Mouse (Mus musculus) liver, embryonic 14.5 days (tissue): Measurements from ENCODE around the gene Lmbrd2. TPM values are rescaled to one million over a fixed set of nuclear protein-coding genes. Genes with fewer than 3 reads are reported as not detected.

Experiments
- ATAC-seq: fragments of 200-750 bp; cut with Nextera tagmentation; 2 replicates; pipeline ENCODE4 v1.8.0; 2017; ENCODE audit warnings: moderate number of reproducible peaks, mild to moderate bottlenecking, moderate library complexity; ENCODE audit not compliant: insufficient read depth
- DNase-seq, 3 experiments: peaks; one replicate each; pipeline ENCODE4 v3.0.0-alpha.2; 2012 to 2013; ENCODE audit warnings: low read depth in 3 of 3, low spot score in 3 of 3
- H3K27ac ChIP-seq: fragments of 300-500 bp; sonication (generic); 2 replicates; pipeline ENCODE4 v1.5.1; 2014; ENCODE audit warnings: moderate library complexity, mild to moderate bottlenecking, control low read depth, inconsistent platforms
- H3K27me3 ChIP-seq: fragments of 300-500 bp; sonication (generic); 2 replicates; pipeline ENCODE4 v1.6.1; 2014; ENCODE audit warnings: mild to moderate bottlenecking, low read length, moderate library complexity; ENCODE audit not compliant: control insufficient read depth, insufficient read depth
- H3K36me3 ChIP-seq: fragments of 300-500 bp; sonication (generic); replicated peaks from 2 replicates; pipeline ENCODE4 v1.6.1; 2014; ENCODE audit warnings: low read depth; ENCODE audit not compliant: control insufficient read depth, insufficient read depth
- H3K4me1 ChIP-seq, 2 experiments: fragments of 200-500 bp in 1 of 2; fragments of 300-500 bp in 1 of 2; sonication (generic) in 1 of 2; replicated peaks; 2 replicates each; pipeline ENCODE4 v1.6.1; 2012 to 2014; ENCODE audit warnings: antibody characterized with exemption in 1 of 2, inconsistent platforms in 1 of 2, low read length in 1 of 2; ENCODE audit not compliant: control insufficient read depth in 2 of 2, insufficient read depth in 2 of 2
- H3K4me2 ChIP-seq: fragments of 300-500 bp; sonication (generic); 2 replicates; pipeline ENCODE4 v1.6.1; 2014; ENCODE audit warnings: low read depth, mild to moderate bottlenecking, control low read depth, moderate library complexity
- H3K4me3 ChIP-seq, 2 experiments: fragments of 200-500 bp in 1 of 2; fragments of 300-500 bp in 1 of 2; sonication (generic) in 1 of 2; 2 replicates each; pipeline ENCODE4 v1.5.1; 2012 to 2014; ENCODE audit warnings: low read depth in 2 of 2, low read length in 2 of 2, mild to moderate bottlenecking in 2 of 2, control low read depth in 1 of 2, inconsistent platforms in 1 of 2, moderate library complexity in 1 of 2; ENCODE audit not compliant: insufficient read depth in 1 of 2
- H3K9ac ChIP-seq: fragments of 300-500 bp; sonication (generic); replicated peaks from 2 replicates; pipeline ENCODE4 v1.6.1; 2014; ENCODE audit warnings: mild to moderate bottlenecking, control low read depth, moderate library complexity
- H3K9me3 ChIP-seq: fragments of 300-500 bp; sonication (generic); 2 replicates; pipeline ENCODE4 v1.6.1; 2016; ENCODE audit warnings: low read length, mixed read lengths; ENCODE audit not compliant: control insufficient read depth
- CTCF ChIP-seq: IDR thresholded peaks from 2 replicates; pipeline ENCODE4 v1.5.1; 2016; ENCODE audit warnings: antibody characterized with exemption, low read depth, control low read depth
- EP300 ChIP-seq: IDR thresholded peaks from 2 replicates; pipeline ENCODE4 v1.6.1; 2016; ENCODE audit warnings: antibody characterized with exemption, low read depth
- WGBS: fragments of 180-500 bp; shearing (Covaris S2); extraction: QIAGEN DNeasy Blood & Tissue Kit; methylation state at CpG from one replicate; pipeline ENCODE4 v1.1.7; 2014; ENCODE audit not compliant: insufficient replicate concordance; 5-methylcytosine and 5-hydroxymethylcytosine counted together
- polyA plus RNA-seq, 2 experiments: library from polyadenylated mRNA; depleted of rRNA in 1 of 2; stranded (reverse) in 1 of 2; unstranded in 1 of 2; fragments of >200 nt; fragmentation: Nextera tagmentation in 1 of 2; extraction: Ambion mirVana in 1 of 2; gene quantifications; 2 replicates each; pipeline versions ENCODE4 v1.2.1 to v1.2.3; 2012 to 2014

Gene Lmbrd2
- polyA plus RNA-seq, 2 experiments, result 2.4 to 3.1 TPM

GRCm38 (mm10) chr15:9100446-9101077 is 39.8 kb upstream of the Lmbrd2 start:
- Histone ChIP-seq H3K27ac (no peak overlapping the region), H3K9me3 (no peaks in the 10 kb centered on the region), H3K4me1 (0 out of 4 replicates have a peak, but pooled peaks cover 0 to under 1% of the 10 kb centered on the region in 2 experiments), H3K4me3 (no peak overlapping the region), H3K36me3 (peaks cover 97% of the 10 kb centered on the region), H3K27me3 (no peaks in the 10 kb centered on the region), H3K4me2 (no peak overlapping the region), H3K9ac (no peak overlapping the region)
- 93% methylated on average over 10 of the region's 10 CpGs for WGBS
- ATAC-seq (no peak), DNase-seq (no peak)
- TF ChIP-seq CTCF (no peak), EP300 (no peak)

- ATAC-seq (no peak), DNase-seq (no peak)
- 82% methylated on average over 13 of the region's 13 CpGs for WGBS
- H3K4me1 ChIP-seq, result no peaks in the 10 kb centered on the region
- no peaks in the 10 kb centered on the region for H3K27me3 ChIP-seq
- H3K9me3 ChIP-seq, result no peaks in the 10 kb centered on the region
- TF ChIP-seq EP300 (no peak), CTCF (no peak)
- no peak overlapping the region for H3K9ac ChIP-seq
- no peak overlapping the region for H3K4me2 ChIP-seq
- H3K36me3 ChIP-seq, result peaks cover 86% of the 10 kb centered on the region
- H3K4me3 ChIP-seq, result no peak overlapping the region
- H3K27ac ChIP-seq, result no peak overlapping the region
These were observed 33.9 kb upstream of the Lmbrd2 start for GRCm38 (mm10) chr15:9106303-9107074.

GRCm38 (mm10) chr15:9110526-9111347 is 29.6 kb upstream of the Lmbrd2 start:
- DNase-seq (no peak), ATAC-seq (no peak)
- Histone ChIP-seq H3K27me3 (no peaks in the 10 kb centered on the region), H3K4me1 (peaks cover 0 to 2% of the 10 kb centered on the region in 2 experiments; a peak in 2 of 4 replicates), H3K4me3 (no peak overlapping the region), H3K9ac (no peak overlapping the region), H3K4me2 (no peak overlapping the region), H3K9me3 (no peaks in the 10 kb centered on the region), H3K27ac (no peak overlapping the region), H3K36me3 (peaks cover 77% of the 10 kb centered on the region)
- TF ChIP-seq CTCF (no peak), EP300 (no peak)
- WGBS, result 74% methylated on average over 6 of the region's 6 CpGs

GRCm38 (mm10) chr15:9111648-9112047 is 28.7 kb upstream of the Lmbrd2 start:
- Histone ChIP-seq H3K9me3 (no peaks in the 10 kb centered on the region), H3K36me3 (peaks cover 76% of the 10 kb centered on the region), H3K4me3 (no peak overlapping the region), H3K4me2 (no peak overlapping the region), H3K27ac (no peak overlapping the region), H3K9ac (no peak overlapping the region), H3K27me3 (no peaks in the 10 kb centered on the region), H3K4me1 (peaks cover 0 to 2% of the 10 kb centered on the region in 2 experiments; a peak in 2 of 4 replicates)
- ATAC-seq, result no peak
- no peak for DNase-seq
- 84% methylated on average over 3 of the region's 3 CpGs for WGBS
- TF ChIP-seq EP300, result no peak
- no peak for TF ChIP-seq CTCF

- DNase-seq (no peak), ATAC-seq (no peak)
- peaks cover 72% of the 10 kb centered on the region for H3K36me3 ChIP-seq
- H3K4me1 ChIP-seq, result peaks cover 0 to 2% of the 10 kb centered on the region in 2 experiments; a peak in 2 of 4 replicates
- TF ChIP-seq CTCF (no peak), EP300 (no peak)
- no peak overlapping the region for H3K9ac ChIP-seq
- no peak overlapping the region for H3K4me2 ChIP-seq
- no peak overlapping the region for H3K4me3 ChIP-seq
- no peaks in the 10 kb centered on the region for H3K27me3 ChIP-seq
- 78% methylated on average over 9 of the region's 9 CpGs for WGBS
- no peaks in the 10 kb centered on the region for H3K9me3 ChIP-seq
- H3K27ac ChIP-seq, result no peak overlapping the region
These were observed 26.8 kb upstream of the Lmbrd2 start for GRCm38 (mm10) chr15:9113556-9113955.
